Mouse (Mus musculus) liver, adult 2 months (tissue): ENCODE measurements at regions not wholly inside any gene's neighbourhood (a gene's known extent, or its start where the extent isn't known, plus 50 kb on each side); places are given as distances from the start of the nearest gene placed in this dataset.
"Not testable (repeated sequence)": the region's sequence is repeated elsewhere in the genome, so short reads cannot be mapped to it uniquely, and the experiment has no call there.

Source experiments
- DNase-seq: peaks from one replicate; pipeline ENCODE4 v3.0.0-alpha.2; 2011; ENCODE audit warnings: low read depth, low spot score; ENCODE audit errors: extremely low read depth
- H3K27ac ChIP-seq: fragments of 200-500 bp; replicated peaks from 2 replicates; pipeline ENCODE4 v1.5.1; 2012; ENCODE audit warnings: low read depth, mild to moderate bottlenecking, control low read depth, inconsistent platforms, low read length; ENCODE audit not compliant: insufficient read depth
- H3K27me3 ChIP-seq: fragments of 200-500 bp; 2 replicates; pipeline ENCODE4 v1.6.1; 2012; ENCODE audit warnings: mild to moderate bottlenecking, moderate library complexity, low read length, inconsistent platforms; ENCODE audit not compliant: control insufficient read depth, insufficient read depth
- H3K36me3 ChIP-seq: fragments of 200-500 bp; 2 replicates; pipeline ENCODE4 v1.6.1; 2012; ENCODE audit warnings: low read length, inconsistent platforms; ENCODE audit not compliant: control insufficient read depth, insufficient read depth
- H3K4me1 ChIP-seq: fragments of 200-500 bp; 2 replicates; pipeline ENCODE4 v1.6.1; 2011; ENCODE audit warnings: low read length; ENCODE audit not compliant: control insufficient read depth, insufficient read depth
- H3K4me3 ChIP-seq: fragments of 200-500 bp; 2 replicates; pipeline ENCODE4 v1.5.1; 2011; ENCODE audit warnings: low read depth, mild to moderate bottlenecking, control low read depth, low read length, moderate library complexity; ENCODE audit not compliant: insufficient read depth
- H3K79me2 ChIP-seq: fragments of 200-500 bp; 2 replicates; pipeline ENCODE4 v1.6.1; 2012; ENCODE audit warnings: inconsistent platforms, mild to moderate bottlenecking, low read length, moderate library complexity; ENCODE audit not compliant: control insufficient read depth, insufficient read depth
- H3K9ac ChIP-seq: fragments of 200-500 bp; 2 replicates; pipeline ENCODE4 v1.6.1; 2012; ENCODE audit warnings: low read depth, mild to moderate bottlenecking, control low read depth, inconsistent platforms, low read length
- CTCF ChIP-seq: fragments of 200-500 bp; IDR thresholded peaks from 2 replicates; pipeline ENCODE4 v1.5.1; 2011; ENCODE audit warnings: low read depth, low read length, control low read depth
- POLR2A ChIP-seq: fragments of 200-500 bp; IDR thresholded peaks from 2 replicates; pipeline ENCODE4 v1.6.1; 2011; ENCODE audit warnings: low read length, control low read depth; ENCODE audit not compliant: insufficient read depth; ENCODE audit errors: extremely low read depth
- WGBS: fragments of 180-500 bp; shearing (Covaris S2); methylation state at CpG from one replicate; pipeline ENCODE4 v1.1.7; 2018; 5-methylcytosine and 5-hydroxymethylcytosine counted together

DNA sequence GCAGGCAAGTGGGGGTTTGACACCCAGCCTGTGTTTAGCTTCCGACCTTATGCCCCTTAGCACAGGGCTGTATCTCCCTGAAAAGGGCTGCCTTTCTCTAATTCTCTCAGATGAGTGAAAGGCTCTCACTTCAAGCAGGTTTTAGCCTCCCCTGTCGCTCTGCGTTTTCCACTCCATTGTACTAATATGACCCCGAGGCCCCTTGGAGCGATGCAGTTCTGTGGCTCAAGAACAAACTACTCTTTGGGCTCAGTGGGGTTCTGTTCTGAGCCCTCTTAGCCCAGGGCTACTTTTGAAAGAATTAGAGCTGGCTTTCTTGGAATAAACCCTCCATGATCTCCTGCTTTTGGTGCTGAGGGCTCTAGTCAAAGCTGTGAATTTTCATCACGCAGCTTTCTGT is 53.4 kb upstream of the Castor2 start:
- Histone ChIP-seq H3K27me3 (no peaks in the 10 kb centered on the region), H3K36me3 (no peaks in the 10 kb centered on the region), H3K4me3 (no peak overlapping the region), H3K4me1 (no peaks in the 10 kb centered on the region), H3K27ac (no peak overlapping the region), H3K79me2 (no peaks in the 10 kb centered on the region), H3K9ac (no peak overlapping the region)
- WGBS = 87% methylated on average over 6 of the region's 6 CpGs
- no peak for DNase-seq
- TF ChIP-seq POLR2A = no peak
- TF ChIP-seq CTCF = no peak

DNA sequence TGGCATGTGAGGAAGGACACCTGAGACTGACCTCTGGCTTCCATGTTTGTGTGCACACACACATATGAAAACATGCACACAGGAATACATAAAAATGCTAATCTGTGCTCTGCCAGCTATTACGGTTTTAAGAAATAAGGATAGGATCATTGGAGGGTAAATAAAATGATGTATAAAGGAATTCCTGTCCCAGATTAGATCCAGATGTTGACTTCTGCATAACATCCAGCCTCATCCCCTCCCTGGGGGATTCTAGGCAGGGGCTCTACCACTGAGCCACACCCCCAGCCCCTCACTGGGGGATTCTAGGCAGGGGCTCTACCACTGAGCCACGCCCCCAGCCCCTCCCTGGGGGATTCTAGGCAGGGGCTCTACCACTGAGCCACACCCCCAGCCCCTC is 56.6 kb upstream of the Castor2 start:
- H3K4me3 ChIP-seq, DNase-seq, H3K9ac ChIP-seq, H3K27ac ChIP-seq, H3K36me3 ChIP-seq, H3K4me1 ChIP-seq, H3K79me2 ChIP-seq, H3K27me3 ChIP-seq: not testable (repeated sequence)
- 78% methylated on average over 1 of the region's 2 CpGs for WGBS

DNA sequence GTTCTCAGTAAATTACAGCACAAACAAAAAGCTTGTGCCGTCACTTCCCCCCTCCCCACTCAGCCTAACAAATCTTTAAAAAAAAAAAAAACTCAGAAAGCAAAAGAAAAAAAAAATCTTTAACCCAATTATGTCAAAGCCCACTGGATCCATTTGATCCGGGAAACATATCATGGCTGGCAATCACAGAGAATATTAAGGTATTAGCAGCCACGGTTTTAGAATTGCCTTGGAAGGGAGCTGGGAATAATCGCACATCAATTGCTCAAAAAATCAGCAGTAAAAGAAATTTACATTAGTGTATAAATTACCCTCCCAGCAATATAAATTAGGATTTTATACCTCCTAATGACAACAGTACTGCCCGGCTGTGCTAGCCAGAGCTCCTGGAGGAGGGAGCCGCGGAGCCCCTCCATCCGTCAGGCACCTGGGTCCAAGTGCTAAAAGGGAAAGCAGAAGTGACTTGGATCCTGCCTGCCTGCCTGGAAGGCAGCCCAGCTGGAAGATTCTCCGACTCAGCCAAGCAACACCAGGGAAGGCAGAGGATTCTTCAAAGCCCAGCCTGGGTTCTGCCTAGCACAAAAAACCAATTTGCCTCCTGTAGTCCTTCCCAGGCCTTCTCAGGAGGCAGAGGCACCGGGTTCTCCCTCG is 72.1 kb upstream of the Castor2 start:
- no peak for DNase-seq
- Histone ChIP-seq H3K27ac (no peak overlapping the region), H3K79me2 (no peaks in the 10 kb centered on the region), H3K36me3 (no peaks in the 10 kb centered on the region), H3K9ac (no peak overlapping the region), H3K4me3 (no peak overlapping the region), H3K4me1 (no peaks in the 10 kb centered on the region), H3K27me3 (no peaks in the 10 kb centered on the region)
- 77% methylated on average over 11 of the region's 11 CpGs for WGBS
- TF ChIP-seq CTCF = no peak
- no peak for TF ChIP-seq POLR2A

DNA sequence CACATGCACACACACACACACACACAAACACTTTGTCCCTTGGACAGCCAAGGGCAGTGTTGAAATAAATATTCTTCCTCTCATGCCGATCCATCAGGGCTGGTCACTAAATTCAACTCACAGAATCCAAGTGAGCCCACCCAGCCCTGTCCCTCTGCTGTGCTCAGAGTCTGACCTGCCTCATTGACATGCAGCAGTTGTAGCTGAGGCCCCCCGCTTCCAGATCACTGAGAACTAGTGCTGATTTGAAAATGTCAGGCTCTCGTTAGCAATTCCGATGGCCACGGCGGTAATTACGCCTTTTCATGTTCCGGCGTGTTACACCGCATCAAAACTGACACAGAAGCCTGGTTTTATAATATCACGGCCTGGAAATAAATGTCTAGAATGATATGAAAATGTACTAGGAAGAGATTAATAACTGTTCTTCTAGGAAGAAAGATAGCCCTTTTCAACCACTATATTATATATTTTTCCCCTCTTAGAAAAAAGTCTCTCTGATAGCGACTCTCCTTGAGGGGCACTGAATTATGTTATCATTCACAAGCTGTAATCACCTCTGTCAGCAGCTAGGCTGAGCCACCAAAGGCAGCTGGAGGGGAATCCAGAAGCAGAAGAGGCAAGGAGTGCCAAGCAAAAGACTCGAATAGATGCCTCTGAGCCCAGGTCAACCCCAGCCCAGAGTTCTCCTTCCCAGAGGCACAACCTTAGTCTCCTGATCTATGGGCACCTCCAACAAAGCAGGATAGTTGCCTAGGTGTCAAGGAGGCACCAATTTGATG is 79.7 kb upstream of the Castor2 start:
- no peaks in the 10 kb centered on the region for H3K4me1 ChIP-seq
- H3K79me2 ChIP-seq = no peaks in the 10 kb centered on the region
- 89% methylated on average over 13 of the region's 13 CpGs for WGBS
- H3K27me3 ChIP-seq = no peaks in the 10 kb centered on the region
- TF ChIP-seq POLR2A (no peak), CTCF (no peak)
- DNase-seq = no peak
- H3K4me3 ChIP-seq = no peak overlapping the region
- no peaks in the 10 kb centered on the region for H3K36me3 ChIP-seq
- H3K27ac ChIP-seq = no peak overlapping the region
- no peak overlapping the region for H3K9ac ChIP-seq

DNA sequence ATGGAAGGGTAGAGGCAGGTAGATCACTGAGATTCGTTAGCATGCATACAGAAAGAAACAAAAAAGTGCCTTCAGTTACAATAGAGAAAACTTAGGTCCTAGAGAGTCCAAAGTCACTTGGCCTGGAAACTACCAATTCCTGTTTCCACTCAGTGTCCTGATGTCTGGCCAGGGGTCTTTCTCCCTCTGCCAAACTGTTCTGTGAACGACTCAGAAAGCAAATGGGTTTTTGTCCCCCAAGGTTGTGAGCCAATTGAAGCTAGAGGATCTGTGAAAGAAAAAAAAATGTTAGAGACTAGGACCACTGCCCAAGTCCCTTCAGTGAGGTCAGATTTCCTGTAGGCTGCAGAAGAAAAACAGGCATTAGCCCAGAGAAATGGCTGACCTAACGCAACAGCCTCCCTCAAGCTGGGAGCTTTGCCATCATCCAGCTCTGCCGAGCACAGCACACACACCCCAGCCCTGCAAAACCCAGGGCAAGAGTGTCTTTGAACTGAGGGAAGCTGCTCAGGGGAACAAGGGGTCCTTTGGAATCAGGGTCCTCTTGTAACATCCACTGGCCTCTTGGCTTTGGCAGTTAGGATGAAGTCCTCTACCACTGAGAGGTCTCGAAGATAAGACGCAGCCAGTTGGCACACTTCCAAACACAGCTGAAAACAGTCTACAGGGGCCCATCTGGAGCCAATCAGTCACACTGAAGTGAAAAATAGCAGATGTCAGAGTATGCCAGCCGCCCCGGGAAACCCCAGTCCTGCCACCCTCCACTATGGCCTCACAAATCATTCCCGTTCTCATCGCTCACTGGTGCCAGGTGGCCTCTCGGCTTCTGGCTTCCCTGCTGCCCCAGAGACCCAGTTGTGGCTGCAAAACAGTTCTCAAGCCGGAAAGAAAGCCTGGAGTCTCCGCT is 85.0 kb upstream of the Castor2 start:
- WGBS = 60% methylated on average over 13 of the region's 13 CpGs
- Histone ChIP-seq H3K4me3 (no peak overlapping the region), H3K4me1 (no peaks in the 10 kb centered on the region; the same call in 1 of the 2 replicates), H3K27ac (no peak overlapping the region), H3K36me3 (no peaks in the 10 kb centered on the region), H3K79me2 (no peaks in the 10 kb centered on the region), H3K27me3 (no peaks in the 10 kb centered on the region), H3K9ac (no peak overlapping the region)
- peak; percentile 31 for DNase-seq
- TF ChIP-seq CTCF (no peak), POLR2A (no peak)
